Mouse (Mus musculus) thymus, postnatal 14 days (tissue): ENCODE measurements around the gene Smug1.

Source experiments
- DNase-seq: peaks from one replicate; pipeline ENCODE4 v3.0.0; 2021

Smug1 gene

DNA sequence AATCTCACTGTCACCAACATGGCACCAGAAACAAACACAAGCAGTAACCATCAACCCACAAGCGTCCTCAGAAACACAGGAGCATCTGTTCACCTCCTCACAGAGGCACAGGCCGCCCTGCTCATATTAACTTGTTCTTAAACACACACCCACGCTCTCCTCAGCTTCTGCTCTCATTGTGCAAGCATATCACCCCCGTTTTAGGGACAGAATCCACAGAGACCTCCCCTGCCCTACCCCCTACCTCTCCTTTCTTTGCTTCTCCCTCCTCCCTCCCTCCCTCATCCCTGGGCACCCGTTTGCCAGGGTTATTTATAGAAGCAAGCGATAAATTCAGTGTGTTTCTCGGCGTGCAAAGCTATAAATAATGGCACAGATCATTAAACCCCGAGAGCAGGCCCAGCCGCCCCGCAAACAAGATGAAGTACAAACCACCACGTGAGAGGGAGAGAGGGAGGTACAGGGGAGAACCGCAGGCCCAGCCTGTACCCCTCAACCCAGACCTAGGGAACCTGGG lies 31.4 kb downstream of the Smug1 start:
- no peak for DNase-seq

DNA sequence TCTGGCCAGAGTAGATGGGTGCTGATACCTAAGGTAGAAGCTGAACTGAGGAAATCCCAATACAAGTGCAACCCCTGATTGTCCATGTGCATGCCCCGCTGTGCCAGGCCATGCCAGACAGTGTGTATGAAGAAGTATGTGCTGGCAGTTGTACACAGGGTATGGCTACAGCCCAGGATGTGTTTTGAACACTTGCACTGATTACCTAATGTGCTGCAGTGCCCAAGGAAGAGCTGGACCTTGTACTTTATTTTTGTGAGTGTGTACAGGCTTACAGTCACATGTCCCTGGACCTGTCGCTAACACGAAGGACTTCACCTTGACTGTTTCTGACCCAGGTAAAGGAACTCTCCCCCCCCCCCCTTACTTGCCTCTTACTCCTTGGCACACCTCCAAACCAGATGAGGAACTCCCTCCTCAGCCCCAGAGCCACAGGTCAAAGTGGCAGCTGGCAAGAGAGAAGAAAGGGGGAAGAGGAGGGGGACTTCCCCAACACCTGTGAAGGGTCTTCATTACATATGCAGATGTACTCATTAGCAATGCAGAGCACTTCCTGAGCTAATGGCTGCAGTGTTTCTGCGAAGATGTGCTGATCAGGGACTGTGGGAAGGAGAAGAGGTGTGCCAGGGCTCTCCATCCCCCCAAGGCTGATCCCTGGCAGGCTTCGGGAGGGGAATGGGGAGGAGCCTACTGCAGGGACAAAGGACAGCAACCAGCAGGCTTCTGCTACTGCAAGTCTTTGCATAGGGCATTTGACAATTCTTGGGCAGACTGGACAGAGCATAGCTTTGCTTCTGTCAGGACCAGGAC lies 32.4 kb downstream of the Smug1 start:
- DNase-seq: no peak

DNA sequence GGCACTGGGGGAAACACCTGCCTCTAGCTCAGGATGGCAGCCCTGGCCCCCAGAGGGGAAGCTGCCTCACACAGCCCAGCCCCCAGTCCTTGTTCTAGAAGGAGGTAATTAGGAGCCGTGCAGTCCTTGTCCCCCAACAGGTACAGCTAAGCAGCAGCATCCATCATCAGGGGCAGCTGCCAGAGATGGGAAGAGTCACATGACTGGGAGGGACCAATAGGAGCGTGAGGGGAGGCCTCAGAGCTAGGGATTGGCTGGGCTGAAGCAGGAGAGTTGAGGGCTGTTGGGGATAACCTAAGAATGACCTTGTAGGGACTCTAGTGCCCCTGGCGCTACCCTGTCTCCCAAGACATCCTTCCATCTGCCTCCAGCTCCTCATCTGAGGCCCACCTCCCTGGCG lies 33.1 kb downstream of the Smug1 start:
- DNase-seq: peak; percentile 11

DNA sequence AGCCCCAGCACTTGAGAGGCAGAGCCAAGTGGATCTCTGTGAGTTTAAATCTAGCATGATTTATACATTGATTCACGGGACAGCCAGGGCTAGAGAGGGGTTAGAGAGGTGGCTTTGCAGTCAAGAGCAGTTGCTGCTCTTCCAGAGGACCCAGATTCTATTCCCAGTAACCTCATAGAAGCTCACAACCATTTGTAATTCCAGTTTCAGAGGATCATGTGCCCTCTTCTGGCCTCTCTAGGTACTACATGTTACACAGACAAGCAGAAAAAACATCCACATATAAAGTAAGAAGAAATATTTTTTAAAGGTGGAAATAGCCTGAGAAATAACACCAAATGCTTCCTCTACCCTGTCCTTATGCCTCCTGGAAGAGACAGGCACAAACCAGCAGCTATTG lies 36.2 kb downstream of the Smug1 start:
- peak; percentile 26 for DNase-seq

GRCm38 (mm10) chr15:103129289-103129688 lies 37.6 kb downstream of the Smug1 start:
- DNase-seq: no peak

GRCm38 (mm10) chr15:103128056-103128833 lies 38.6 kb downstream of the Smug1 start:
- DNase-seq: no peak

DNA sequence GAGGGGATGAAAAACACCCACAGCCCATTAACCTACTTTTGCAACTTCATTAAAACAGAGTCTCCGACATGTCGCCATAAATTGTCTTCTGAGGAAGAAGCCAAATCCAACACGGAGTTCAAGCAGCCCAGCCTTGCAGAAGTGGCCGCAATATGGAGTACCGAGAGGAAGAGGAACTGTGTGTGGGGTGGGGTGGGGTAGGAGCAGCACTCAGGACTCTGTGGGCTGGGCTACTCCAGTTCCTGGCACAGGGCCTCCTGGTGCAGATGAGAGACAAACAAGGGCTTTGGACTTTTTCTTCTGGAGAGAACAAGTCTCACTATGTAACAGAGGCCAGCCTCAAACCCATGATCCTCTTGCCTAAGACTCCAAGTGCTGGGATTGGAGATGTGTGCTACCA lies 40.9 kb downstream of the Smug1 start:
- DNase-seq: no peak

- no peak for DNase-seq
These were observed 42.6 kb downstream of the Smug1 start for GRCm38 (mm10) chr15:103124254-103124653.

- DNase-seq: no peak
These were observed 43.5 kb downstream of the Smug1 start for GRCm38 (mm10) chr15:103123343-103123742.

DNA sequence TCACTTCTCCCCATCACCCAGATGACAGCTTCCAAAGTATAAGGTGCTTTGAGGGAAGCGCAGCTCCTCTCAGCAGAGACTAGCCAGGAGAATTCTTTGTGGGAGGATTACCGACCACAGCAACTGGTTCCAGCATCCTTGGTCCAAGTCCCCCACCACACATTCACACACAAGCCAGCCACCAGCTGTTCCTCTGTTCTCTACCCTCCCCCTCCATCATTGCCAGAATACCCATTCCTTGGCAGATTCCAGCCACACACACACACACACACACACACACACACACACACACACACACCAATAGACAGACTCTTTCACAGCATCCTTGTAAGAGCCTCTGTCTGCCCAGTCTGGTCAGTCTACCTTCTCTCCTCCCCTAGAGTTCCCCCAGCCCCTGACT lies 44.5 kb downstream of the Smug1 start:
- no peak for DNase-seq

- no peak for DNase-seq
These were observed 45.5 kb downstream of the Smug1 start for GRCm38 (mm10) chr15:103121416-103121815.

DNA sequence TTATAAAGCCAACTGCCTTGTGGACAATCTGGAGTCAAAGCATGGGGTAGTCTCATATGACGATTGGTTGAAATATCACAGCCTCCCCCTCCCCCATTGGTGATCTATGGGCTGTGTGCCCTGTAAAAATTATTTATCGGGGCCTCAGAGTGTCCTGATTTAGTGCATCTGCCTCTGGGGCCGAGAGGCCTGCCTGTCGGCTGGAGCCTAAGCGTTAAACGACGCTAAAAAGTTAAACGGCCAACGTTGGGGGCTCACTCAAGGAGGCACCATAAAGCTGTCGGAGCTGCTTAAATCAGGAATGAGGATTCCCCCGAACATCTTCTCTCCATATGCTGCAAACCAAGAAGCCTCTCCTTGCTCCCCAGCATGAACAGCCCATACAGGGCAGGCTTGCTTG lies 46.3 kb downstream of the Smug1 start:
- no peak for DNase-seq

- DNase-seq: no peak
These were observed 51.2 kb downstream of the Smug1 start for GRCm38 (mm10) chr15:103115726-103116125.

- DNase-seq: no peak
These were observed 51.6 kb downstream of the Smug1 start for GRCm38 (mm10) chr15:103115256-103115655.

DNA sequence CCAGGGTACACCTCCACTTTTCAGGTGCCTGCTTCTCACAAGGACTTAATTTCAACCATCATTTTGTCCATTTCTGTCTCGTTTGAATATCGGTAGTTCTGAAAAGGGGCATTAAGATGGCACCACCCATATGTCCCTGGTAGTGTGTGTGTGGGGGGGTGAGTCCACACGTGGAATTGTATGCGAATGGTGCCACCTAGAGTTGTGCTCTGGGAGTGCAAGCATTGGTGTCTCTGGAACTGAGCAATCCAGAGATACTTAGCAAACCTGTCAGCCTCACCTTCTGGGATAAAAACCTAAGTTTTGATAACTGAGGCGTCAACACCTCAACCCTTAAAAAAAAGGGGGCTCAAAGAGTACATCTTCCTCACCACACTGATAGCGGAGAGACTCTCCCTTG lies 53.8 kb downstream of the Smug1 start:
- no peak for DNase-seq

- DNase-seq: no peak
These were observed 54.6 kb downstream of the Smug1 start for GRCm38 (mm10) chr15:103112309-103112708.

DNA sequence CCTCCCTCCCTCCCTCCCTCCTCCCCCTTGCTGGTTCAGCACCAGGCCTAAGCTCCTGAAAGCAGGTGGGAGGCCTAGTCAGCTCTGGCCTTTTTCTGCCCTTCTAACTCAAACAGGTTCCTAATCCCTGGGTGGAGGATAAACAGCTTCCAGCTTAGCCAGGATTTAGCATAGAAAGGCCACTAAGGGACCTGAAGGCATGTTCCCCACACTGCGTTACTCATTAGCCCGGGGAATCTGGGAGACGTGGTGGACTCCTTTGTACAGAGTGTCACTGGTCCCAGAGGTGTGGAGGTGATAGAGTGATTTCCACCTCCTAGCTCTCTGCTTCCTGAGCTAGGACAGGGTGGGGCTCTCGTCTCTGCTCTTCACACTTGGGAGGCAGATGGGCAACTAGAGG lies 57.0 kb downstream of the Smug1 start:
- no peak for DNase-seq

- DNase-seq: no peak
These were observed 58.7 kb downstream of the Smug1 start for GRCm38 (mm10) chr15:103108066-103108676.

GRCm38 (mm10) chr15:103106201-103106600 lies 60.7 kb downstream of the Smug1 start:
- no peak for DNase-seq
